Mouse (Mus musculus) liver, adult 2 months (tissue): ENCODE results near the gene Trip12.

Source experiments
- CTCF ChIP-seq: fragments of 200-500 bp; IDR thresholded peaks from 2 replicates; pipeline ENCODE4 v1.5.1; 2011; ENCODE audit warnings: low read depth, low read length, control low read depth
- POLR2A ChIP-seq: fragments of 200-500 bp; IDR thresholded peaks from 2 replicates; pipeline ENCODE4 v1.6.1; 2011; ENCODE audit warnings: low read length, control low read depth; ENCODE audit not compliant: insufficient read depth; ENCODE audit errors: extremely low read depth

GRCm38 (mm10) chr1:84882937-84883336 is 42.6 kb upstream of the Trip12 start:
- TF ChIP-seq POLR2A (no peak), CTCF (no peak)
